Mouse (Mus musculus) testis, adult 2 months (tissue): ENCODE measurements around the gene Inhbe.

Experiments
- CTCF ChIP-seq: fragments of 200-500 bp; IDR thresholded peaks from 2 replicates; pipeline ENCODE4 v1.5.1; 2012; ENCODE audit warnings: low read depth, mild to moderate bottlenecking, inconsistent platforms, low read length, moderate library complexity; ENCODE audit not compliant: control insufficient read depth, insufficient read depth, insufficient replicate concordance
- POLR2A ChIP-seq: fragments of 200-500 bp; IDR thresholded peaks from 2 replicates; pipeline ENCODE4 v1.6.1; 2012; ENCODE audit warnings: low read depth, mild to moderate bottlenecking, inconsistent platforms, low read length, moderate library complexity; ENCODE audit not compliant: control insufficient read depth

DNA sequence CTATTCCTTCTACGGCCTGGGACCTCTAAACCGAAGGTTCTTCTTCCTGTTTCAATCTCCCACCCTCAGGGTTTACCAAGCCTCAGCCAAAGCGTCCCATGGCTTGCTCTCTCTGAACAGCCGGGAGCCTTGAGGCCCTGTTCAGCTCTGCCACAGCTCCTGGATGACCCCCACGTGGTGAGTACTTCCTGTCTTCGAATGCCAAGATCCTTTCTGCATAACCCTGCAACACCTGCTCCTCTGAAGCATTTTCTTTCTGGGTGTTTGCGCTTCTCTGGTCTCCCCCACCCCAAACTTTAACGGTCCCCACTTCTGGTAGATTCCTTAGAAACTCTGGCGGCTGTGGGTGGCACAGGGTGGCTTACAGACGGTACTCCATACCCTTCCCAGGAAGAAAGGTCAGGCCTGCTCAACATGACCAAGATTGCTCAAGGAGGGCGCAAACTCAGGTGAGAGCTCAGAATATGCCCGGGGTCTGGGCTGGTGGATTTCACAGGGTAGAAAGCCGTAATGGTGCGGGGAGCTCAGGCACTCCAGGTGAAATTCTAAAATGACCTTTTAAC is 28.7 kb downstream of the Inhbe start:
- TF ChIP-seq CTCF = no peak; the same call in 1 of the 2 replicates
- TF ChIP-seq POLR2A = no peak
